Mouse (Mus musculus) stomach, postnatal 0 days (tissue): ENCODE measurements around the gene Ddi2.

Source experiments
- CTCF ChIP-seq: IDR thresholded peaks from 2 replicates; pipeline ENCODE4 v1.5.1; 2016; ENCODE audit warnings: antibody characterized with exemption, low read depth, mild to moderate bottlenecking, moderate library complexity
- EP300 ChIP-seq: optimal IDR thresholded peaks from 2 replicates; pipeline ENCODE3; 2016; ENCODE audit warnings: antibody characterized with exemption

DNA sequence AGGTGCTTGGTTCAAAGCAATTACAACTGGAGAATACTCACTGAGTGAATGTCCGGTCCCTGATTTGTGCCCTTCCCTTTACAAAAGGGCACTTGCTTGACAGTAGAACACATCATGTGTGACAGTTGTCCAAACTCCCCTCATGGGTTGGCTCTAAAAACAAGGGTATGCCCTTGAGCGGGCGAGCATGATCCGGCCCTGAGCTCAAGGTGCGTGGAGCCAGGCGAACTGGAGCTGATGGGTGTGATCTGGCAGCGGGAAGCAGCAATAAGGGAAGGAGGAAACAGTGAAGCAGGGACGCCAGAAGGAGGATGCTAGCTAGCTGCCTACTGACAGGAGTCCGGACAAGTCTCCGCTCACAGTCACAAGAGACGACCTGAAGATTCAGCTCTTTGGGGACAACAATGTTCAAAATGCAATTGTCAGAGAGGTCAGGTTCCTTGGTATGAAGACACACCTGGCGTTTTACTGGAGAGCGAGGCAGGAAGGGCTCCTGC, 38.9 kb upstream of the Ddi2 start:
- TF ChIP-seq CTCF (no peak), EP300 (no peak)
